Mouse (Mus musculus) midbrain, embryonic 10.5 days (tissue): ENCODE measurements around the gene Nrxn3. TPM values are rescaled to one million over a fixed set of nuclear protein-coding genes. Genes with fewer than 3 reads are reported as not detected.

Source experiments
- DNase-seq: peaks from one replicate; pipeline ENCODE4 v3.0.0-alpha.2; 2017; ENCODE audit warnings: low spot score
- H3K27ac ChIP-seq: fragments of 300-500 bp; sonication (generic); replicated peaks from 2 replicates; pipeline ENCODE4 v1.5.1; 2016; ENCODE audit warnings: mild to moderate bottlenecking
- H3K27me3 ChIP-seq: fragments of 300-500 bp; sonication (generic); 2 replicates; pipeline ENCODE4 v1.6.1; 2016; ENCODE audit warnings: low read depth, mild to moderate bottlenecking; ENCODE audit not compliant: poor library complexity, severe bottlenecking
- H3K36me3 ChIP-seq: fragments of 300-500 bp; sonication (generic); 2 replicates; pipeline ENCODE4 v1.6.1; 2016; ENCODE audit warnings: mild to moderate bottlenecking, moderate library complexity
- H3K4me1 ChIP-seq: fragments of 300-500 bp; sonication (generic); 2 replicates; pipeline ENCODE4 v1.6.1; 2016
- H3K4me3 ChIP-seq: fragments of 300-500 bp; sonication (generic); 2 replicates; pipeline ENCODE4 v1.5.1; 2016; ENCODE audit warnings: mild to moderate bottlenecking, moderate library complexity
- H3K9me3 ChIP-seq: fragments of 300-500 bp; sonication (generic); replicated peaks from 2 replicates; pipeline ENCODE4 v1.6.1; 2016; ENCODE audit warnings: mild to moderate bottlenecking
- WGBS: fragments of 180-500 bp; shearing (Covaris S2); methylation state at CpG from one replicate; pipeline ENCODE4 v1.1.7; 2016; 5-methylcytosine and 5-hydroxymethylcytosine counted together
- polyA plus RNA-seq: library from polyadenylated mRNA; unstranded; fragments of >200 nt; fragmentation: Nextera tagmentation; extraction: Ambion mirVana; gene quantifications from 2 replicates; pipeline ENCODE4 v1.2.1, GENCODE M21; 2016

Nrxn3 gene
- polyA plus RNA-seq, 1 experiment from 2014 or later: 5.2 TPM

- Histone ChIP-seq H3K36me3 (no peaks in the 10 kb centered on the region), H3K4me1 (no peaks in the 10 kb centered on the region), H3K9me3 (no peaks in the 10 kb centered on the region), H3K27ac (no peak overlapping the region), H3K4me3 (no peak overlapping the region), H3K27me3 (no peaks in the 10 kb centered on the region)
- no peak for DNase-seq
- 93% methylated on average over 3 of the region's 3 CpGs for WGBS
Observed at GRCm38 (mm10) chr12:90197994-90198393, 1475.3 kb downstream of the Nrxn3 start.

- H3K4me3 ChIP-seq: no peak overlapping the region
- no peaks in the 10 kb centered on the region for H3K9me3 ChIP-seq
- WGBS: 94% methylated on average over 1 of the region's 1 CpGs
- no peaks in the 10 kb centered on the region for H3K27me3 ChIP-seq
- H3K36me3 ChIP-seq: no peaks in the 10 kb centered on the region
- DNase-seq: no peak
- H3K27ac ChIP-seq: no peak overlapping the region
- no peaks in the 10 kb centered on the region for H3K4me1 ChIP-seq
Observed at GRCm38 (mm10) chr12:90202501-90202900, 1479.8 kb downstream of the Nrxn3 start.

GRCm38 (mm10) chr12:90211410-90211809, 1488.7 kb downstream of the Nrxn3 start:
- 77% methylated on average over 2 of the region's 2 CpGs for WGBS
- Histone ChIP-seq H3K4me3 (no peak overlapping the region), H3K9me3 (no peaks in the 10 kb centered on the region), H3K36me3 (no peaks in the 10 kb centered on the region), H3K27ac (no peak overlapping the region), H3K27me3 (no peaks in the 10 kb centered on the region), H3K4me1 (no peaks in the 10 kb centered on the region)
- no peak for DNase-seq

- no peak for DNase-seq
- WGBS: 94% methylated on average over 6 of the region's 6 CpGs
- no peaks in the 10 kb centered on the region for H3K9me3 ChIP-seq
Observed at GRCm38 (mm10) chr12:90217060-90217459, 1494.4 kb downstream of the Nrxn3 start.

GRCm38 (mm10) chr12:90229062-90229461, 1506.4 kb downstream of the Nrxn3 start:
- WGBS: 63% methylated on average over 2 of the region's 2 CpGs

More at GRCm38 (mm10) chr12:90217060-90217459, 1494.4 kb downstream of the Nrxn3 start:
- H3K4me3 ChIP-seq: no peak overlapping the region
- no peaks in the 10 kb centered on the region for H3K27me3 ChIP-seq
- no peaks in the 10 kb centered on the region for H3K36me3 ChIP-seq
- H3K4me1 ChIP-seq: no peaks in the 10 kb centered on the region
- H3K27ac ChIP-seq: no peak overlapping the region

GRCm38 (mm10) chr12:90236093-90236492, 1513.4 kb downstream of the Nrxn3 start:
- Histone ChIP-seq H3K27me3 (no peaks in the 10 kb centered on the region), H3K36me3 (no peaks in the 10 kb centered on the region), H3K9me3 (no peaks in the 10 kb centered on the region), H3K4me3 (no peak overlapping the region), H3K27ac (no peak overlapping the region), H3K4me1 (no peaks in the 10 kb centered on the region)
- DNase-seq: no peak
- WGBS: 94% methylated on average over 5 of the region's 5 CpGs

More at GRCm38 (mm10) chr12:90229062-90229461, 1506.4 kb downstream of the Nrxn3 start:
- H3K27ac ChIP-seq: no peak overlapping the region
- no peaks in the 10 kb centered on the region for H3K9me3 ChIP-seq
- no peak for DNase-seq
- H3K4me3 ChIP-seq: no peak overlapping the region
- no peaks in the 10 kb centered on the region for H3K4me1 ChIP-seq
- H3K36me3 ChIP-seq: no peaks in the 10 kb centered on the region
- H3K27me3 ChIP-seq: no peaks in the 10 kb centered on the region

GRCm38 (mm10) chr12:90260301-90260700, 1537.6 kb downstream of the Nrxn3 start:
- Histone ChIP-seq H3K4me1 (no peaks in the 10 kb centered on the region), H3K36me3 (no peaks in the 10 kb centered on the region), H3K27ac (no peak overlapping the region), H3K4me3 (no peak overlapping the region), H3K9me3 (no peaks in the 10 kb centered on the region), H3K27me3 (no peaks in the 10 kb centered on the region)
- no peak for DNase-seq
- 80% methylated on average over 4 of the region's 4 CpGs for WGBS

GRCm38 (mm10) chr12:90268111-90268510, 1545.4 kb downstream of the Nrxn3 start:
- Histone ChIP-seq H3K4me1 (no peaks in the 10 kb centered on the region), H3K4me3 (no peak overlapping the region), H3K27me3 (no peaks in the 10 kb centered on the region), H3K27ac (no peak overlapping the region), H3K36me3 (no peaks in the 10 kb centered on the region), H3K9me3 (no peaks in the 10 kb centered on the region)
- DNase-seq: no peak
- 81% methylated on average over 2 of the region's 2 CpGs for WGBS

- Histone ChIP-seq H3K36me3 (no peaks in the 10 kb centered on the region), H3K4me3 (no peak overlapping the region), H3K27me3 (no peaks in the 10 kb centered on the region), H3K9me3 (no peaks in the 10 kb centered on the region), H3K4me1 (no peaks in the 10 kb centered on the region), H3K27ac (no peak overlapping the region)
- DNase-seq: no peak
Observed at GRCm38 (mm10) chr12:90270763-90271379, 1548.2 kb downstream of the Nrxn3 start.

- WGBS: 80% methylated on average over 7 of the region's 7 CpGs
- DNase-seq: no peak
- Histone ChIP-seq H3K27me3 (no peaks in the 10 kb centered on the region), H3K9me3 (no peaks in the 10 kb centered on the region), H3K36me3 (no peaks in the 10 kb centered on the region), H3K4me3 (no peak overlapping the region), H3K27ac (no peak overlapping the region), H3K4me1 (peaks cover 8% of the 10 kb centered on the region)
Observed at GRCm38 (mm10) chr12:90274621-90275236, 1552.1 kb downstream of the Nrxn3 start.

GRCm38 (mm10) chr12:90281236-90281635, 1558.6 kb downstream of the Nrxn3 start:
- no peak overlapping the region for H3K4me3 ChIP-seq
- no peak overlapping the region for H3K27ac ChIP-seq
- H3K9me3 ChIP-seq: no peaks in the 10 kb centered on the region
- no peaks in the 10 kb centered on the region for H3K27me3 ChIP-seq
- DNase-seq: no peak
- 96% methylated on average over 1 of the region's 1 CpGs for WGBS
- peaks cover 8% of the 10 kb centered on the region for H3K4me1 ChIP-seq
- H3K36me3 ChIP-seq: no peaks in the 10 kb centered on the region

GRCm38 (mm10) chr12:90283022-90283421, 1560.3 kb downstream of the Nrxn3 start:
- no peaks in the 10 kb centered on the region for H3K36me3 ChIP-seq
- DNase-seq: no peak
- H3K4me1 ChIP-seq: peaks cover 3% of the 10 kb centered on the region; the same call in 1 of the 2 replicates
- no peak overlapping the region for H3K27ac ChIP-seq
- no peaks in the 10 kb centered on the region for H3K9me3 ChIP-seq
- no peak overlapping the region for H3K4me3 ChIP-seq
- WGBS: 84% methylated on average over 5 of the region's 5 CpGs
- no peaks in the 10 kb centered on the region for H3K27me3 ChIP-seq

- Histone ChIP-seq H3K4me1 (no peaks in the 10 kb centered on the region), H3K9me3 (no peaks in the 10 kb centered on the region), H3K36me3 (no peaks in the 10 kb centered on the region), H3K27ac (no peak overlapping the region), H3K27me3 (no peaks in the 10 kb centered on the region), H3K4me3 (no peak overlapping the region)
- no peak for DNase-seq
- WGBS: 92% methylated on average over 1 of the region's 1 CpGs
Observed at GRCm38 (mm10) chr12:90302671-90303070, 1580.0 kb downstream of the Nrxn3 start.
